Mouse (Mus musculus) lung, postnatal 0 days (tissue): ENCODE results near the gene Serpini2. TPM values are rescaled to one million over a fixed set of nuclear protein-coding genes. Genes with fewer than 3 reads are reported as not detected.

ENCODE experiments used
- ATAC-seq: fragments of 200-750 bp; cut with Nextera tagmentation; 2 replicates; pipeline ENCODE4 v1.8.0; 2017; ENCODE audit warnings: moderate library complexity
- DNase-seq: peaks from one replicate; pipeline ENCODE4 v3.0.0-alpha.2; 2016; ENCODE audit warnings: low spot score
- H3K27ac ChIP-seq: fragments of 300-500 bp; sonication (generic); 2 replicates; pipeline ENCODE4 v1.5.1; 2014; ENCODE audit warnings: antibody characterized with exemption, mild to moderate bottlenecking, low read length, mixed read lengths
- H3K27me3 ChIP-seq: fragments of 300-500 bp; sonication (generic); replicated peaks from 2 replicates; pipeline ENCODE4 v1.6.1; 2014; ENCODE audit warnings: low read length, mixed read lengths; ENCODE audit not compliant: insufficient read depth
- H3K36me3 ChIP-seq: fragments of 300-500 bp; sonication (generic); 2 replicates; pipeline ENCODE4 v1.6.1; 2014; ENCODE audit warnings: low read length, mixed read lengths; ENCODE audit not compliant: insufficient read depth
- H3K4me1 ChIP-seq: fragments of 300-500 bp; sonication (generic); 2 replicates; pipeline ENCODE4 v1.6.1; 2014; ENCODE audit warnings: antibody characterized with exemption, low read depth, low read length, mixed read lengths; ENCODE audit not compliant: insufficient read depth
- H3K4me2 ChIP-seq: fragments of 300-500 bp; sonication (generic); replicated peaks from 2 replicates; pipeline ENCODE4 v1.6.1; 2014; ENCODE audit warnings: low read depth, mild to moderate bottlenecking, low read length, moderate library complexity, mixed read lengths
- H3K4me3 ChIP-seq: fragments of 300-500 bp; sonication (generic); 2 replicates; pipeline ENCODE4 v1.5.1; 2014; ENCODE audit warnings: low read depth, low read length
- H3K9ac ChIP-seq: fragments of 300-500 bp; sonication (generic); replicated peaks from 2 replicates; pipeline ENCODE4 v1.6.1; 2014; ENCODE audit warnings: low read depth, mild to moderate bottlenecking
- H3K9me3 ChIP-seq: fragments of 300-500 bp; sonication (generic); 2 replicates; pipeline ENCODE4 v1.6.1; 2016; ENCODE audit warnings: low read length, mixed read lengths
- CTCF ChIP-seq: IDR thresholded peaks from 2 replicates; pipeline ENCODE4 v1.5.1; 2016; ENCODE audit warnings: antibody characterized with exemption, mild to moderate bottlenecking
- EP300 ChIP-seq: IDR thresholded peaks from 2 replicates; pipeline ENCODE4 v1.6.1; 2016; ENCODE audit warnings: antibody characterized with exemption, mild to moderate bottlenecking, control low read depth
- WGBS: fragments of 180-500 bp; shearing (Covaris S2); extraction: QIAGEN DNeasy Blood & Tissue Kit; methylation state at CpG from one replicate; pipeline ENCODE4 v1.1.7; 2014; 5-methylcytosine and 5-hydroxymethylcytosine counted together
- polyA plus RNA-seq: library from polyadenylated mRNA; unstranded; fragments of >200 nt; fragmentation: Nextera tagmentation; extraction: Ambion mirVana; gene quantifications from 2 replicates; pipeline ENCODE4 v1.2.1, GENCODE M21; 2015

The Serpini2 gene
- polyA plus RNA-seq, 1 experiment from 2014 or later: not detected

DNA sequence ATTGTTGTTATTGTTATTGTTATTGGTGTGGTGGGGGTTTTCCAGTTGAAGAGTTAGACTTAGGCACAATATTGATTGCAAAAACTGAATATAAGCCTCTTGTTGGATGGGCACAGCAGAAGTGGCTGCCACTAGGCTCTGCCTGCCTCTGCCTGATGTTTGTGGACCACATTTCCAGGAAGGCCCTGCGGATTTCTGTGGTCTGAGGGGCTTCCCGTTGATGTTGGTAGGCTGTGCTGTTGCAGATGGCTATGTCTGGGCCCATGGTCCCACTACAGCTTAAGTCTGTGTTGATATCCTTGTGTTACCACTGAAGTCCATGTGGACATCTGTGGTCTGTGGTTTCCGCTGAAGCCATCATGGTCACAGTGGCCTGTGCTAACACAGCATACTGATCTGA is 50.2 kb downstream of the Serpini2 start:
- no peak for TF ChIP-seq EP300
- no peak for TF ChIP-seq CTCF
- DNase-seq (no peak), ATAC-seq (no peak)
- Histone ChIP-seq H3K36me3 (no peaks in the 10 kb centered on the region), H3K4me1 (no peaks in the 10 kb centered on the region), H3K4me3 (no peak overlapping the region), H3K27ac (no peak overlapping the region), H3K9ac (no peak overlapping the region), H3K27me3 (no peaks in the 10 kb centered on the region), H3K4me2 (no peak overlapping the region), H3K9me3 (no peaks in the 10 kb centered on the region)
- WGBS: 67% methylated on average over 3 of the region's 3 CpGs

DNA sequence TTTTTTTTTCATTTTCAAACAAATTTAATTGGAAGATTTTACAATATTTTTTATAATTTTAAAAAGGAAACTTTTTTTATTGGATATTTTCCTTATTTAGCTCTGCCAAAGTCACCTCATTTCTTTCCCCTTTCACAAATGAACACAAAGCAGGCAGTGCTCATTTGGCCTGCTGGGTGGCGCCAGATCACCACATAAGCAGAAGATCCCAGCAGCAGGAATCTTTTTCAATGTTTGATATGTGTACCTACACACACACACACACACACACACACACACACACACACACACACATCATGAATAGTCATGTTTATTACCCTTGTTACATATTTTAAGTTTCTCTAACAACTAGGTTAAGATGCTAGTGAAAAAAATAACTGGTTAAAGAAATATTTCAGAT is 50.7 kb downstream of the Serpini2 start:
- H3K4me3 ChIP-seq: no peak overlapping the region
- H3K36me3 ChIP-seq: no peaks in the 10 kb centered on the region
- 10% methylated on average over 1 of the region's 1 CpGs for WGBS
- H3K4me2 ChIP-seq: no peak overlapping the region
- peak; percentile 10 for DNase-seq
- no peaks in the 10 kb centered on the region for H3K4me1 ChIP-seq
- H3K9ac ChIP-seq: no peak overlapping the region
- no peaks in the 10 kb centered on the region for H3K27me3 ChIP-seq
- H3K27ac ChIP-seq: no peak overlapping the region
- ATAC-seq: no peak
- no peaks in the 10 kb centered on the region for H3K9me3 ChIP-seq
- TF ChIP-seq CTCF (peak; percentile 59), EP300 (no peak)

DNA sequence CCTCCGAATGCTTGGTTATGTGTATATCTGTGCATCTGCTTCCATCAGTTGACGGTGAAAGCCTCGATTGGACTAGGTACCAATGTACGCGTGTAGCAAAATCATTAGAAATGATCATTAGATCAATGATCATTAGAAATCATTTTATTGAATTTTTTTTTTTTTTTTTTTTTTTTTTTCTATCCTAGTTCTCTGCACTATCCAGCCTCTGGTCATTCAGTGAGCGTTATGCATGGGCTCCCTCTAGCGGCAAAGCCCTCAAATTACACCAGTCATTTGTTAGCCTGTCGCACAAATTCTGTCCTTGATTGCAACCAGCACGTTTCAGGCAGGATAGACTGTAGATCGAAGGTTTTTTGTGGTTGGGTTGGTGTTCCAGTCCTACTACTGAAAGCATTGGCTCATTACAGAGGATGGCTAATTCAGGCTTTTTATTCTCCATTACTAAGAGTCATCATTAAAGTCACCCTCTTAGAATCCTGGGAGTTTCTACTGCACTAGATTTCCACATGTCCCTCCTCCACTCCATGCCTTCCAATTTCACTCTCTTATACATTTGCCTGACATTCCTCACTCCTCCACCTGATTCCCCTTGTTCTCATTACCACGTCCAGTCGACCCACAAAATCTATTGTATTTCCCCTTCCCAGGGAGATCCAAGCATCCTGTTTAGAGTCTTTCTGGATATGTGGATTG is 66.9 kb downstream of the Serpini2 start:
- Histone ChIP-seq H3K9me3 (no peaks in the 10 kb centered on the region), H3K27ac (no peak overlapping the region), H3K36me3 (no peaks in the 10 kb centered on the region), H3K4me3 (no peak overlapping the region), H3K27me3 (no peaks in the 10 kb centered on the region), H3K4me2 (no peak overlapping the region), H3K9ac (no peak overlapping the region), H3K4me1 (no peaks in the 10 kb centered on the region)
- DNase-seq: peak; percentile 59
- ATAC-seq: no peak
- peak; percentile 74 for TF ChIP-seq CTCF
- TF ChIP-seq EP300: no peak
- WGBS: 32% methylated on average over 12 of the region's 12 CpGs

Other genes starting within 250 kb of the Serpini2 start
- 2.3 and 2.6 TPM in 2 replicates for gene Zbbx, start 105.0 kb downstream of the Serpini2 start, polyA plus RNA-seq
- 0.07 TPM in 1 of 2 replicates, not detected in the other for gene Wdr49, start 212.1 kb upstream of the Serpini2 start, polyA plus RNA-seq